Mouse (Mus musculus) ES-Bruce4 (cell line): Measurements from ENCODE around the gene C1qtnf6.

Experiments used
- CTCF ChIP-seq: IDR thresholded peaks from one replicate; pipeline ENCODE4 v1.8.1; 2011; ENCODE audit warnings: low read depth, low read length
- EP300 ChIP-seq: IDR thresholded peaks from 2 replicates; pipeline ENCODE4 v1.6.1; 2011; ENCODE audit warnings: low read depth, low read length; ENCODE audit not compliant: insufficient read depth
- POLR2A ChIP-seq: IDR thresholded peaks from one replicate; pipeline ENCODE4 v1.8.1; 2011; ENCODE audit warnings: low read length; ENCODE audit not compliant: insufficient read depth

GRCm38 (mm10) chr15:78510736-78511135 lies 20.5 kb downstream of the C1qtnf6 start:
- TF ChIP-seq POLR2A (no peak), CTCF (no peak), EP300 (no peak)
